Mouse (Mus musculus) hindbrain, embryonic 14.5 days (tissue): Measurements from ENCODE around the gene Rimbp2. TPM values are rescaled to one million over a fixed set of nuclear protein-coding genes. Genes with fewer than 3 reads are reported as not detected.
A peak's percentile ranks its signal among the peaks of the same experiment; 100 is the strongest.
"Not testable (repeated sequence)": the region's sequence is repeated elsewhere in the genome, so short reads cannot be mapped to it uniquely, and the experiment has no call there.

Experiments
- ATAC-seq: fragments of 200-750 bp; cut with Nextera tagmentation; 2 replicates; pipeline ENCODE4 v1.8.0; 2017; ENCODE audit warnings: moderate number of reproducible peaks, mild to moderate bottlenecking, moderate TSS enrichment, moderate library complexity; ENCODE audit not compliant: low FRiP score
- DNase-seq: peaks from one replicate; pipeline ENCODE4 v3.0.0-alpha.2; 2015; ENCODE audit warnings: low spot score
- H3K27ac ChIP-seq: fragments of 300-500 bp; sonication (generic); 2 replicates; pipeline ENCODE4 v1.5.1; 2014; ENCODE audit warnings: mild to moderate bottlenecking, moderate library complexity
- H3K27me3 ChIP-seq: fragments of 300-500 bp; sonication (generic); 2 replicates; pipeline ENCODE4 v1.6.1; 2014; ENCODE audit warnings: mild to moderate bottlenecking, low read length, mixed read lengths; ENCODE audit not compliant: control insufficient read depth, insufficient read depth
- H3K36me3 ChIP-seq: fragments of 300-500 bp; sonication (generic); replicated peaks from 2 replicates; pipeline ENCODE4 v1.6.1; 2014; ENCODE audit not compliant: control insufficient read depth, insufficient read depth
- H3K4me1 ChIP-seq: fragments of 300-500 bp; sonication (generic); replicated peaks from 2 replicates; pipeline ENCODE4 v1.6.1; 2014; ENCODE audit warnings: antibody characterized with exemption, low read length, mixed read lengths; ENCODE audit not compliant: control insufficient read depth, insufficient read depth
- H3K4me2 ChIP-seq: fragments of 300-500 bp; sonication (generic); replicated peaks from 2 replicates; pipeline ENCODE4 v1.6.1; 2014; ENCODE audit warnings: mild to moderate bottlenecking, moderate library complexity
- H3K4me3 ChIP-seq: fragments of 300-500 bp; sonication (generic); replicated peaks from 2 replicates; pipeline ENCODE4 v1.5.1; 2014; ENCODE audit warnings: mild to moderate bottlenecking, low read length
- H3K9ac ChIP-seq: fragments of 300-500 bp; sonication (generic); 2 replicates; pipeline ENCODE4 v1.6.1; 2014
- H3K9me3 ChIP-seq: fragments of 300-500 bp; sonication (generic); 2 replicates; pipeline ENCODE4 v1.6.1; 2016; ENCODE audit warnings: low read length; ENCODE audit not compliant: control insufficient read depth
- WGBS: fragments of 180-500 bp; shearing (Covaris S2); extraction: QIAGEN DNeasy Blood & Tissue Kit; methylation state at CpG from one replicate; pipeline ENCODE4 v1.1.7; 2014; 5-methylcytosine and 5-hydroxymethylcytosine counted together
- polyA plus RNA-seq: library from polyadenylated mRNA; unstranded; fragments of >200 nt; fragmentation: Nextera tagmentation; extraction: Ambion mirVana; gene quantifications from 2 replicates; pipeline ENCODE4 v1.2.1, GENCODE M21; 2014

Rimbp2 gene
- polyA plus RNA-seq, 1 experiment from 2014 or later = 8.9 TPM

DNA sequence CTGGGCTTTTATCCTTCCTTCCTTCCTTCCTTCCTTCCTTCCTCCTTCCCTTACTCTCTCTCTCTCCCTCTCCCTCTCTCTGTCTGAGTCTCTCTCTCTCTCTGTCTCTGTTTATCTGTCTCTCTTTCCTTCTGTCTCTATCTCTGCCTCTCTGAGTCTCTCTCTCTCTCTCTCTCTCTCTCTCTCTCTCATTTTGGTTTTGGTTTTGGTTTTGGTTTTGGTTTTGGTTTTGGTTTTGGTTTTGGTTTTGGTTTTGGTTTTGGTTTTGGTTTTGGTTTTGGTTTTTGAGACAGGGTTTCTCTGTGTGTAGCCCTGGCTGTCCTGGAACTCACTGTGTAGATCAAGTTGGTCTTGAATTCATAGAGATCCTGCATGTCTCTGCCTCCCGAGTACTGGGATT lies 24.2 kb upstream of the Rimbp2 start:
- WGBS = 92% methylated on average over 1 of the region's 1 CpGs
- H3K4me3 ChIP-seq, ATAC-seq, H3K9me3 ChIP-seq, H3K4me1 ChIP-seq, H3K9ac ChIP-seq, H3K4me2 ChIP-seq, H3K27me3 ChIP-seq, H3K27ac ChIP-seq, DNase-seq, H3K36me3 ChIP-seq: not testable (repeated sequence)

DNA sequence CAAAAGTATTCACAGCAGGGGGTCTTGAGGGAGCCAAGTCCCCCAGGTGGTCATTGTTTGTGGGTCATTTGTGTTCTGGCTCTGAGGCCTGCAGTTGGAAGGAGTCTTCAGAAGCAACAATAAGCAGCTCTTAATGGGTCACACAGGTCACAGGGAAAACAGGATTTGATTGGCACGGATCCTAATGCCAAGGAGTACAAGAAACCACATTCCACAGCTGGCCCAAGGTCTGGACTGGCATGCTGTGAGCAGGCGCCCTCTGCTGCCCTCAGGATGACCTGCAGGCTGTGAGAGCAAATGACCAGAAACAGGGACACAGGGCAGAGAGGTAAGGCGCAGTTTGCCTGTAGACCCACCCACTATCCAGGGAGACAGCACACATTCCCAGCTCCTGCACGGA lies 23.0 kb upstream of the Rimbp2 start:
- no peaks in the 10 kb centered on the region for H3K4me1 ChIP-seq
- H3K27me3 ChIP-seq = no peaks in the 10 kb centered on the region
- H3K36me3 ChIP-seq = no peaks in the 10 kb centered on the region
- no peak overlapping the region for H3K27ac ChIP-seq
- H3K9ac ChIP-seq = no peak overlapping the region
- H3K4me3 ChIP-seq = no peak overlapping the region
- 9% methylated on average over 4 of the region's 4 CpGs for WGBS
- H3K9me3 ChIP-seq = no peaks in the 10 kb centered on the region
- DNase-seq (peak; percentile 47), ATAC-seq (no peak)
- H3K4me2 ChIP-seq = no peak overlapping the region

DNA sequence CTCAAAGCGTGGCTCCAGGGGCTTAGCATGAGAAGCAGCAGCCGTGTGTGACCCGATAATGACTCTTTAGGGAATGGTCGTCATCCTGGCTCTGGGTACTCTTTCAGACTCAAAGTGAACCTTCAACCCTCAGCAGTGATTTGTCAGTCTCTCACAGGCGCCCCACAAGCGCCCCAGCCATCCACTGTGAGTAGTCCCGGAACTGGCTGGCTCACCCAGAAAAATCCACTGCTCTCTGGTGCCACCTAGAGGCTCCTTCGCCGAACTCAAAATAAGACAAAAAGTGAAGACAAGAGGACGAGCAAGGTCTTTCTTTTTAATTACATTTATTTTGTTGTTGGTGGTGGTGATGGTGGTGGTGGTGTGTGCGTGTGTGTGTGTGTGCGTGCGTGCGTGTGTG lies 18.0 kb upstream of the Rimbp2 start:
- 14% methylated on average over 14 of the region's 14 CpGs for WGBS
- H3K27ac ChIP-seq = no peak overlapping the region
- H3K9ac ChIP-seq = no peak overlapping the region

DNA sequence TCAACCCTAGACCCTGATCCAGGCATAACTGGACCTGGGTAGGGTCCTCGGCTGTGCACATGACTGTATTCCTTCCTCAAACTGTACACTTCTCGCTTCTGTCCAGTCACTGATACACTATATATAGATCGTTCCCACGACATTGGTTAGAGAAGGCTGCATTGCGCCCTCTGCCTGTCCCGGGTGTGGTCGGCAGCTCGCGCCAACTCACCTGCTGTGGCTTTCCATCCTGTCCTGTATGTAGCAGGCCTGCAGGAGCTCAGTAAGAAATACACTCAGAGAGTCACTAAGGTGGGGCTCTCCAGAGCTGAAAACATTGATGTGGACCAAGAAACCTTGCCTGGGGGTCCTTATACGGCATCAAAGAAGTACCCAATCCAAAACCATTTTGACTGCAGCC lies 17.6 kb upstream of the Rimbp2 start:
- DNase-seq = no peak
- H3K4me3 ChIP-seq = no peak overlapping the region
- WGBS = 69% methylated on average over 10 of the region's 10 CpGs
- H3K36me3 ChIP-seq = no peaks in the 10 kb centered on the region
- H3K9me3 ChIP-seq = no peaks in the 10 kb centered on the region
- no peak overlapping the region for H3K27ac ChIP-seq
- H3K9ac ChIP-seq = no peak overlapping the region
- no peaks in the 10 kb centered on the region for H3K4me1 ChIP-seq
- H3K27me3 ChIP-seq = no peaks in the 10 kb centered on the region
- H3K4me2 ChIP-seq = peak overlapping the region; percentile 28; the same call in 1 of the 2 replicates
- no peak for ATAC-seq

More for the DNA sequence above, 18.0 kb upstream of the Rimbp2 start:
- Histone ChIP-seq H3K36me3 (no peaks in the 10 kb centered on the region), H3K4me2 (peak overlapping the region; percentile 28; the same call in 1 of the 2 replicates), H3K9me3 (no peaks in the 10 kb centered on the region), H3K27me3 (no peaks in the 10 kb centered on the region), H3K4me1 (no peaks in the 10 kb centered on the region), H3K4me3 (no peak overlapping the region)
- ATAC-seq = no peak
- DNase-seq = peak; percentile 91

DNA sequence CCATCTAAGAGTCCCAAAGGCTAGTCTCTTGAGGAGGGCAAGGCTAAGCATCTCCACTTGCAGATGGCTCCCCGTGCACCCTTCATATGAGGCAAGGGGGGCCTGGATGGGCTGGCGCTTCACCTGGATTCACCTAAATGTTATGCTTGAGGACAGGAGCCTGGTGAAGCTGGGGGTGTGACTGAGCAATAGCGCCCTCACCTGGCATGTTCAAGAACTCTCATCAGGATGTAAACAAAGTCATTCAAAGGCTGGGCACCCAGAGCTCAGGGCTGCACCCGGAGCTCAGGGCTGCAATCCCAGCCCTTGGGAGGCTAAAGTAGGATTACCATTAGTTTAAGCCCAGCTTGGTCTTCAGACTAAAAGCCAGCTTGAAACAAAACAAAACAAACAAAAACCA lies 11.1 kb upstream of the Rimbp2 start:
- Histone ChIP-seq H3K36me3 (no peaks in the 10 kb centered on the region), H3K9me3 (peaks cover 8% of the 10 kb centered on the region), H3K4me3 (no peak overlapping the region), H3K9ac (no peak overlapping the region), H3K27ac (no peak overlapping the region), H3K27me3 (no peaks in the 10 kb centered on the region), H3K4me2 (no peak overlapping the region), H3K4me1 (no peaks in the 10 kb centered on the region)
- WGBS = 55% methylated on average over 4 of the region's 4 CpGs
- DNase-seq = no peak
- no peak for ATAC-seq

DNA sequence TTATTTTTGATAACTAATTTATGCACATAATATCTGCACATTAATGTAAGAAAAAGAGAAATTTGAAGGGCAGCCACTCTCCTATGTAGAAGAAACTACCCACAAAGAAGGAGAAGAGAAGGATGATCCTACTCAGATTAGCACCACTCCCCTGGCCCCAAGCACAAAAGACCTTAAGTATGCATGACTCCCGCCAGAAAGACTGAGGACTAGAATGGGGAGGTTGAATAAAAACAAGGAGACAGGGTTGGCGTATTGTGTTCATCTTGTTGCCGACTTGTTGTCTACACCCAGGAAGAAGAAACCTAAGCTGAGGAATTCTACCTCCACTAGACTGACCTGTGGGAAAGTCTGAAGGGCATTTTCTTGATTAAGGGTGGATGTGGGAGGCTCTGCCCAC lies 5.6 kb upstream of the Rimbp2 start:
- H3K9me3 ChIP-seq = peaks cover 15% of the 10 kb centered on the region
- DNase-seq (no peak), ATAC-seq (no peak)
- no peaks in the 10 kb centered on the region for H3K4me1 ChIP-seq
- H3K9ac ChIP-seq = no peak overlapping the region
- no peak overlapping the region for H3K4me3 ChIP-seq
- H3K27ac ChIP-seq = no peak overlapping the region
- WGBS = 76% methylated on average over 3 of the region's 3 CpGs
- no peaks in the 10 kb centered on the region for H3K27me3 ChIP-seq
- no peaks in the 10 kb centered on the region for H3K36me3 ChIP-seq
- no peak overlapping the region for H3K4me2 ChIP-seq

DNA sequence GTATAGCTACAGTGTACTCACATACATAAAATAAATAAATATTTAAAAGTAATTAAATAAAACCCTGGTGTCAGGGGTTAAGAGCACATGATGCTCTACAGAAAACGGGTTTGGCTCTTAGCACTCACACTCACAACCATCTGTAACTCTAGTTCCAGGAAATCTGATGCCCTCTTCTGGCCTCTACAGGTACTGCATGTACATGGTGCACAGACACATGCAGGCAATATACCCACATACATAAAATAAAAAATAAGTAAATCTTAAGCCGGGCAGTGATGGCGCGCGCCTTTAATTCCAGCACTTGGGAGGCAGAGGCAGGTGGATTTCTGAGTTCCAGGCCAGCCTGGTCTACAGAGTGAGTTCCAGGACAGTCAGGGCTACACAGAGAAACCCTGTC lies 1.1 kb upstream of the Rimbp2 start:
- not testable (repeated sequence) for H3K4me2 ChIP-seq, H3K9ac ChIP-seq, H3K4me3 ChIP-seq, DNase-seq, H3K9me3 ChIP-seq, H3K27ac ChIP-seq, H3K27me3 ChIP-seq, ATAC-seq, H3K36me3 ChIP-seq
- WGBS = 91% methylated on average over 5 of the region's 5 CpGs
- H3K4me1 ChIP-seq = peaks cover 12% of the 10 kb centered on the region; the same call in 1 of the 2 replicates

DNA sequence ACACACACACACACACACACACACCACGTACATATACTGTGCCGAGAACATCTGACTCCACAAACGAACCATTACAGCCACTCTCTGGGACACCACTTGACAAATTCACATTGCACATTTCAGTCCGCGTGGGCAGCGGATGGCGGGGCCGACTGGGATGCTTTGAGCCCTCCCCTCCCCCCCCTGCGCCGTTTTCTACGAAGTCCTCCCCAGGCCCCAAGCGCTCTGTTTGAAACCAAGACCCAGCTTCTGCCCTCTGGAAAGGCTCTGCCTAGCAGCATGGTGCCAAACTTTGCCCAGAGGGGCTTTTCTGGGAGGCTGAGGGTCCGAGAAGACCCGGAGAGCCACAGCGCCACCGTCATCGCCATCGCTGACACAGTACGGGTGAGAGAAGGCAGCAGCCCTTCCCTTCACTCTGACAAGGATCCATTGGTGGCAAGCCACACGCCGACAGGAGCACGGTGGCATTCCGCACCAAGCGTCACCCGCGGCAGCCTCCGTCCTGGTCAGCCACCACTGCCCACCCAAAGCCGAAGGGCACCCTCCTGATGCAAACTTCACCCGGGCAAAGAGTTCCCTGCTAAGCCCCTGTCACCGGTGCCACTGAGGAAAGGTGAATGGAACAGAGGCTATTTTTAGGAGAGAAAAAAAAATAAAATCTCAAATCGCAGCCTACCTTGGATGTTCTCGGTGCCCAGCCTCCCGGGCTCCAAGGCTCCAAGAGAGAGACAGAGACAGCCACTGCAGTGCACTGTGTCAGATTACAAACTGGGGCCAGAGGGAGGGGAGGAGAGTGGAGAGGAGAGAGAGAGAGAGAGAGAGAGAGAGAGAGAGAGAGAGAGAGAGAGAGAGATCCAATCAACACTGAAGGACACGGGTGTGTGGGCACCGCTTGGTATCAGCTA lies 743 bp downstream of the Rimbp2 start:
- peak; percentile 51 for DNase-seq
- no peaks in the 10 kb centered on the region for H3K27me3 ChIP-seq
- H3K9me3 ChIP-seq = peaks cover 7% of the 10 kb centered on the region; the same call in 1 of the 2 replicates
- H3K36me3 ChIP-seq = no peaks in the 10 kb centered on the region
- 1% methylated on average over 34 of the region's 35 CpGs for WGBS
- H3K4me2 ChIP-seq = peak overlapping the region; percentile 78
- peak overlapping the region; percentile 91 for H3K27ac ChIP-seq
- H3K9ac ChIP-seq = peak overlapping the region; percentile 85
- peaks cover 12% of the 10 kb centered on the region; the same call in 1 of the 2 replicates for H3K4me1 ChIP-seq
- H3K4me3 ChIP-seq = peak overlapping the region; percentile 52
- ATAC-seq = peak; percentile 59

DNA sequence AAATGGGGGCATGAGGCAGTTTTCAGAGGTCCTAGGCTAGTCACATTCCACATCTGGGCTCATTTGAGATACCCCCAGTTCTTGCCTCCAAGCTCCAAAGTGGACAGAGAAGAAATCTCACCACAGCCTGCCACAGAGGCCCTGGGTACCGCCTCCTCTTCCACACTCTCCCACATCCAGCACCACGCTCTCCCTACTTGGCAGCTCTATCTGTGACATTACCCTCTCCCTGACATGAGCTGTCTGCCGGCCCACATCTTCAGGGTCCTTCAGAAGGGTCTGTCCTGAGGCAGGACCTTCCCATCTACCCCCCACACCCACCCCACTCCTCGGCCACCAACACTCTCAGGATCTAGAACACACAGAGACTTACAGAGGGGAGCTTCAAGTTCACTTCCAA lies 1.8 kb downstream of the Rimbp2 start:
- peak overlapping the region; percentile 78 for H3K4me2 ChIP-seq
- peak overlapping the region; percentile 85 for H3K9ac ChIP-seq
- peaks cover 12% of the 10 kb centered on the region; the same call in 1 of the 2 replicates for H3K4me1 ChIP-seq
- no peaks in the 10 kb centered on the region for H3K27me3 ChIP-seq
- H3K9me3 ChIP-seq = peaks cover 7% of the 10 kb centered on the region; the same call in 1 of the 2 replicates
- WGBS = 43% methylated on average over 4 of the region's 4 CpGs
- no peak overlapping the region for H3K27ac ChIP-seq
- no peak for ATAC-seq
- DNase-seq = no peak
- no peaks in the 10 kb centered on the region for H3K36me3 ChIP-seq
- peak overlapping the region; percentile 52 for H3K4me3 ChIP-seq
